Mouse (Mus musculus): ENCODE results near the gene Gm10024. TPM values are rescaled to one million over a fixed set of nuclear protein-coding genes. Genes with fewer than 3 reads are reported as not detected.

The Gm10024 gene
- polyA plus RNA-seq (2017; shearing (Covaris generic)) = not detected

GRCm38 (mm10) chr10:77711157-77711556 lies at the start of gene Gm10024:
Gene Gm10024, plus strand, starts transcription at chr10:77711457.

GRCm38 (mm10) chr10:77685895-77686664 lies 25.2 kb upstream of the Gm10024 start, which contains the start of gene Tspear:
Gene Tspear, plus strand, starts transcription at chr10:77686569.

GRCm38 (mm10) chr10:77690356-77690807 lies 20.9 kb upstream of the Gm10024 start, which contains the start of gene Gm19402:
Gene Gm19402, minus strand, starts transcription at chr10:77690757.

GRCm38 (mm10) chr10:77697133-77697532 lies 14.1 kb upstream of the Gm10024 start, which contains the start of gene Gm9508:
Gene Gm9508, minus strand, starts transcription at chr10:77697233.

GRCm38 (mm10) chr10:77706326-77706725 lies 4.9 kb upstream of the Gm10024 start, which contains the start of gene Gm10272:
Gene Gm10272, plus strand, starts transcription at chr10:77706626.

GRCm38 (mm10) chr10:77715507-77715906 lies 4.2 kb downstream of the Gm10024 start, which contains the start of gene Gm10142:
Gene Gm10142, plus strand, starts transcription at chr10:77715807.

GRCm38 (mm10) chr10:77720299-77720698 lies 9.0 kb downstream of the Gm10024 start, which contains the start of gene Krtap12-1:
Gene Krtap12-1, plus strand, starts transcription at chr10:77720599.

GRCm38 (mm10) chr10:77726186-77726585 lies 14.9 kb downstream of the Gm10024 start, which contains the start of gene Gm10100:
Gene Gm10100, plus strand, starts transcription at chr10:77726486.

GRCm38 (mm10) chr10:77741924-77742688 lies 30.8 kb downstream of the Gm10024 start, which contains the start of gene Gm18596:
Gene Gm18596, minus strand, starts transcription at chr10:77742638.

GRCm38 (mm10) chr10:77751254-77751653 lies 40.0 kb downstream of the Gm10024 start, which contains the start of gene Gm9736:
Gene Gm9736, minus strand, starts transcription at chr10:77751354.

GRCm38 (mm10) chr10:77759582-77759981 lies 48.3 kb downstream of the Gm10024 start, which contains the start of gene Gm3233:
Gene Gm3233, minus strand, starts transcription at chr10:77759682.

Other genes with a start within 250 kb of the Gm10024 start
- 53.3 TPM for gene Fam207a, start 195.7 kb upstream of the Gm10024 start, polyA plus RNA-seq (2017; shearing (Covaris generic))
- gene Itgb2, start 181.2 kb upstream of the Gm10024 start, polyA plus RNA-seq (2017; shearing (Covaris generic)) = 668 TPM
- 130 TPM for gene Pttg1ip, start 129.7 kb upstream of the Gm10024 start, polyA plus RNA-seq (2017; shearing (Covaris generic))
- 133 TPM for gene Sumo3, start 105.4 kb upstream of the Gm10024 start, polyA plus RNA-seq (2017; shearing (Covaris generic))
- gene Gm49325, start 105.3 kb upstream of the Gm10024 start, polyA plus RNA-seq (2017; shearing (Covaris generic)) = not detected
- 75.8 TPM for gene Ube2g2, start 89.2 kb upstream of the Gm10024 start, polyA plus RNA-seq (2017; shearing (Covaris generic))
- gene Tspear, start 24.9 kb upstream of the Gm10024 start, polyA plus RNA-seq (2017; shearing (Covaris generic)) = 0.69 TPM
- not detected for gene Gm19402, start 20.7 kb upstream of the Gm10024 start, polyA plus RNA-seq (2017; shearing (Covaris generic))
- not detected for gene Gm9508, start 14.2 kb upstream of the Gm10024 start, polyA plus RNA-seq (2017; shearing (Covaris generic))
- gene Gm10272, start 4.8 kb upstream of the Gm10024 start, polyA plus RNA-seq (2017; shearing (Covaris generic)) = not detected
- gene Gm10142, start 4.3 kb downstream of the Gm10024 start, polyA plus RNA-seq (2017; shearing (Covaris generic)) = not detected
- not detected for gene Krtap12-1, start 9.1 kb downstream of the Gm10024 start, polyA plus RNA-seq (2017; shearing (Covaris generic))
- not detected for gene Gm10100, start 15.0 kb downstream of the Gm10024 start, polyA plus RNA-seq (2017; shearing (Covaris generic))
- gene Gm18596, start 31.2 kb downstream of the Gm10024 start, polyA plus RNA-seq (2017; shearing (Covaris generic)) = not detected
- gene Gm9736, start 39.9 kb downstream of the Gm10024 start, polyA plus RNA-seq (2017; shearing (Covaris generic)) = not detected
- gene Gm3233, start 48.2 kb downstream of the Gm10024 start, polyA plus RNA-seq (2017; shearing (Covaris generic)) = not detected
- gene Gm3238, start 59.9 kb downstream of the Gm10024 start, polyA plus RNA-seq (2017; shearing (Covaris generic)) = not detected
- gene Gm7138, start 65.5 kb downstream of the Gm10024 start, polyA plus RNA-seq (2017; shearing (Covaris generic)) = not detected
- gene Gm3250, start 71.1 kb downstream of the Gm10024 start, polyA plus RNA-seq (2017; shearing (Covaris generic)) = not detected
- gene Gm7137, start 76.7 kb downstream of the Gm10024 start, polyA plus RNA-seq (2017; shearing (Covaris generic)) = not detected
- not detected for gene Gm9639, start 83.6 kb downstream of the Gm10024 start, polyA plus RNA-seq (2017; shearing (Covaris generic))
- gene Gm19668, start 87.7 kb downstream of the Gm10024 start, polyA plus RNA-seq (2017; shearing (Covaris generic)) = not detected
- not detected for gene Gm9507, start 100.4 kb downstream of the Gm10024 start, polyA plus RNA-seq (2017; shearing (Covaris generic))
- not detected for gene Gm2696, start 103.2 kb downstream of the Gm10024 start, polyA plus RNA-seq (2017; shearing (Covaris generic))
- gene Krtap10-4, start 115.6 kb downstream of the Gm10024 start, polyA plus RNA-seq (2017; shearing (Covaris generic)) = not detected
- gene Krtap10-10, start 124.5 kb downstream of the Gm10024 start, polyA plus RNA-seq (2017; shearing (Covaris generic)) = not detected
- not detected for gene Gm36176, start 135.3 kb downstream of the Gm10024 start, polyA plus RNA-seq (2017; shearing (Covaris generic))
- gene Gm10318, start 141.4 kb downstream of the Gm10024 start, polyA plus RNA-seq (2017; shearing (Covaris generic)) = not detected
- not detected for gene Gm3285, start 150.5 kb downstream of the Gm10024 start, polyA plus RNA-seq (2017; shearing (Covaris generic))
- gene Lrrc3, start 191.1 kb downstream of the Gm10024 start, polyA plus RNA-seq (2017; shearing (Covaris generic)) = not detected